Mouse (Mus musculus): ENCODE data around the gene Olfr71.

GRCm38 (mm10) chr4:43745187-43745586 lies 35.1 kb upstream of the Olfr71 start:
- TF ChIP-seq CHD2 (IDR thresholded peaks at IDR 0.05; ENCODE audit: low read depth, low read length), result no peak
- no peak for TF ChIP-seq HCFC1 (IDR thresholded peaks at IDR 0.05; ENCODE audit: borderline replicate concordance, insufficient read depth, low read length)
- TF ChIP-seq MAFK (IDR thresholded peaks at IDR 0.05; ENCODE audit: insufficient read depth, low read depth, low read length), result no peak
- TF ChIP-seq ZNF384 (IDR thresholded peaks at IDR 0.05; ENCODE audit: low read depth, low read length), result peak; percentile 64; the same call in 1 of the 2 replicates

Measured in ES-E14 (cell line).